Mouse (Mus musculus): Measurements from ENCODE around the gene Klhl6.
A peak's percentile ranks its signal among the peaks of the same experiment; 100 is the strongest.
"Not testable (repeated sequence)": the region's sequence is repeated elsewhere in the genome, so short reads cannot be mapped to it uniquely, and the experiment has no call there.

Klhl6 gene

GRCm38 (mm10) chr16:19982537-19983257 is at the start of gene Klhl6:
Gene Klhl6 (minus strand): TSS chr16:19983037.
- peak; percentile 76 to 79 for DNase-seq

- DNase-seq, result not testable (repeated sequence)
Measured at GRCm38 (mm10) chr16:20027241-20027640, 44.4 kb upstream of the Klhl6 start.

- no peak for DNase-seq
Measured at GRCm38 (mm10) chr16:20022821-20023220, 40.0 kb upstream of the Klhl6 start.

GRCm38 (mm10) chr16:20021848-20022247 is 39.0 kb upstream of the Klhl6 start:
- DNase-seq, result no peak

GRCm38 (mm10) chr16:20012647-20013046 is 29.8 kb upstream of the Klhl6 start:
- no peak for DNase-seq

GRCm38 (mm10) chr16:20006066-20006465 is 23.2 kb upstream of the Klhl6 start:
- no peak for DNase-seq

- not testable (repeated sequence) for DNase-seq
Measured at GRCm38 (mm10) chr16:20000286-20000685, 17.4 kb upstream of the Klhl6 start.

- DNase-seq, result no peak
Measured at GRCm38 (mm10) chr16:19997616-19998015, 14.8 kb upstream of the Klhl6 start.

GRCm38 (mm10) chr16:19996913-19997312 is 14.1 kb upstream of the Klhl6 start:
- not testable (repeated sequence) for DNase-seq

- no peak for DNase-seq
Measured at GRCm38 (mm10) chr16:19995818-19996217, 13.0 kb upstream of the Klhl6 start.

GRCm38 (mm10) chr16:19993278-19993677 is 10.4 kb upstream of the Klhl6 start:
- no peak for DNase-seq

- no peak for DNase-seq
Measured at GRCm38 (mm10) chr16:19990536-19990935, 7.7 kb upstream of the Klhl6 start.

- DNase-seq, result no peak
Measured at GRCm38 (mm10) chr16:19987589-19987988, 4.8 kb upstream of the Klhl6 start.

- no peak for DNase-seq
Measured at GRCm38 (mm10) chr16:19984884-19985643, 2.2 kb upstream of the Klhl6 start.

- DNase-seq, result no peak
Measured at GRCm38 (mm10) chr16:19983559-19983958, 722 bp upstream of the Klhl6 start.

GRCm38 (mm10) chr16:19981684-19982083 is 1.2 kb downstream of the Klhl6 start:
- no peak for DNase-seq

- DNase-seq, result no peak
Measured at GRCm38 (mm10) chr16:19981006-19981405, 1.8 kb downstream of the Klhl6 start.

- DNase-seq, result no peak
Measured at GRCm38 (mm10) chr16:19979755-19980154, 3.1 kb downstream of the Klhl6 start.

- DNase-seq, result no peak
Measured at GRCm38 (mm10) chr16:19977282-19977681, 5.6 kb downstream of the Klhl6 start.

- DNase-seq, result no peak
Measured at GRCm38 (mm10) chr16:19976825-19977224, 6.0 kb downstream of the Klhl6 start.

GRCm38 (mm10) chr16:19975432-19975831 is 7.4 kb downstream of the Klhl6 start:
- DNase-seq, result no peak

GRCm38 (mm10) chr16:19973480-19973879 is 9.4 kb downstream of the Klhl6 start:
- DNase-seq, result peak in 1 of 2 experiments; percentile 5

- DNase-seq, result peak in 1 of 2 experiments; percentile 57
Measured at GRCm38 (mm10) chr16:19972736-19973350, 10.0 kb downstream of the Klhl6 start.

- DNase-seq, result no peak
Measured at GRCm38 (mm10) chr16:19969506-19969905, 13.3 kb downstream of the Klhl6 start.
